Mouse (Mus musculus): Measurements from ENCODE around the gene Abcf1. TPM values are rescaled to one million over a fixed set of nuclear protein-coding genes. Genes with fewer than 3 reads are reported as not detected.
"Not testable (repeated sequence)": the region's sequence is repeated elsewhere in the genome, so short reads cannot be mapped to it uniquely, and the experiment has no call there.

Gene Abcf1
- total RNA-seq, 2 experiments from 2014 or later, result 71.0 to 77.8 TPM

DNA sequence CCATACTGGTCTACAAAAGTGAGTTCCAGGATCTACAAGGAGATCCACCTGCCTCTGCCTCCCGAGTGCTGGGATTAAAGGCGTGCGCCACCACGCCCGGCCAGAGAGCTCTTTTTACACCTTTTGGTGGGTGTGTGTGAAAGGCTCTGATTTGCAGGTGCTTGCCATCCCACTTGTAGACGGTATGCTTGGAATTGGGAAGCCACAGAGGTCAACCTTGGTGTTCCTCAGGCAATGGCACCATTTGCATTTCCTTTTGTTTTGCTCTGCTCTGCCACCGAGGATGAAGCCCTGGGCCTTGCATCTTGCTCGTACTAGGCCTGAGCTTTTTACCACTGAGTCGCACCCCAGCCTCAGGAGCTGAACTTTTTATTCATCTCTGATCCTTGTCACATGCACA lies 12.2 kb upstream of the Abcf1 start:
- intact Hi-C loops (cut with DNase I), result loop anchor here (5.0 kb wide), 1 partner anchor 59 kb away; no protein-coding TSS in a partner anchor

DNA sequence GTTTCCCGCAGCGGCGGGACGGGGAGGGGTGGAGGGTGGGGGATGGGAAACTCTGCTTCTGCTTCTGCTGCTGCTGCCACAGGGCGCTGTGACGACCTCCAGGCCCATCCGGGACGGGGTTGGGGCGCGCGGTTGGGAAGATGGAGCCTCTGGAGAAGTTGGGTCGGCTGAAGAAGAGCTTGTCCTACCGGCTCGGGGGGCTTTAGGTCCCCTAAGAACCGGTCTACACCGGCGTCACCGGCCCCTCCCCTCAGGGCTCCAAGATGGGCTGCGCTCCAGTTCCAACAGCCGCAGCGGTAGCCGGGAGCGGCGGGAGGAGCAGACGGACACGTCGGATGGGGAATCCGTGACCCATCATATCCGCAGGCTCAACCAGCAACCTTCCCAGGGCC lies 10.8 kb upstream of the Abcf1 start:
- peak; percentile 51 to 59 for DNase-seq (ENCODE audit: low spot score in 2 of 2)
- intact Hi-C loops (cut with DNase I), result loop anchor here (5.0 kb wide), 1 partner anchor 58 kb away; no protein-coding TSS in a partner anchor

More for the DNA sequence above, 12.2 kb upstream of the Abcf1 start:
- no peak for DNase-seq (ENCODE audit: low spot score in 2 of 2)

DNA sequence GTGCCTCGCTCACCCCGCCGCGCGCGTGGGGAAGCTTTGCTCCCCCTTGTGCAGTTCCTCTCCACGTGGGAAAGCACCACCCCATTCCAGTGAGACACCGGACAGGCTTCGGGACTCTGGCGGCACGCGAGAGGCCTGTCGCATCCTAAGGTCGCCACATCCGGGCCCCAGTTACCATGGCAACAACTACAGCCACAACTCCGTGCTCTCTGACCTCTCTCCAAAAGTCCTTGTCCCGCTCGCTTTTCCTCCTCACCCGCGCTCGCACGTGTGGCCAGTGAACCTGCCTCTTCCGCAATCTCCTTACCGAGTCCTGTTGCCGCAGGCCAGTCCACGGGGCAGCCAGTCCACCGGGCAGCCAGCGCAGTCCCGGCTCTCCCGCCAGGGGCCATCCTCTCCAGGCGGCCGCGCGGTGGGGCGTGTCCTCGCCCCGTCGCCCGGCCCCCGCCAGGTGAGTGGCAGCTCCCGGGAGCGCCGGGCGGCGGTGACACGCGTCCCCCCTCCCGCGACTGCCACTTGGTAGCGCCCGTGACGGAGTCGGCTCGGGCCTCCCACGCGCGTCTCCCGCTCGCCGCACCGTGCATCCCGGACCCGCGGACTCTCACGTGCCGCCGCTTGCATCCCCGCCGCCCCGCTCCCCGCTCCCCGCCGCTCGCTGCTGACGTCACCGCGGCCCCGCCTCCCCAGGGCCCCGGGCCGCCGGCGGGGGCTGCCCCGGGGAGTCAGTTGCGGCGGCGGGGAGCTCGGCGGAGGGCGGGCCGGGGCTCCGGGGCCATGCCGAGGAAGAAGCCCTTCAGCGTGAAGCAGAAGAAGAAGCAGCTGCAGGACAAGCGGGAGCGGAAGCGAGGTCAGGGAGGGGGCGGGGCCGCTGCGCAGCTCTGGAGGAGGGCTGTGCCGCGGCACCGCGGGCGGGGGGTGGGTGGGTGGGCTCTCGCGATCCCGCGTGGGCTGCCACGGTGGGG lies 10.1 kb upstream of the Abcf1 start, which contains the start of the genes Gnl1 and Prr3:
Gnl1 (plus strand) TSS at position 451 of the 962 bp plus-strand sequence.
Prr3 (minus strand) TSS at position 836 of the 962 bp plus-strand sequence.
- intact Hi-C loops (cut with DNase I), result loop anchor here (5.0 kb wide), 1 partner anchor 57 kb away; no protein-coding TSS in a partner anchor
- peak; percentile 97 for DNase-seq (ENCODE audit: low spot score in 2 of 2)

DNA sequence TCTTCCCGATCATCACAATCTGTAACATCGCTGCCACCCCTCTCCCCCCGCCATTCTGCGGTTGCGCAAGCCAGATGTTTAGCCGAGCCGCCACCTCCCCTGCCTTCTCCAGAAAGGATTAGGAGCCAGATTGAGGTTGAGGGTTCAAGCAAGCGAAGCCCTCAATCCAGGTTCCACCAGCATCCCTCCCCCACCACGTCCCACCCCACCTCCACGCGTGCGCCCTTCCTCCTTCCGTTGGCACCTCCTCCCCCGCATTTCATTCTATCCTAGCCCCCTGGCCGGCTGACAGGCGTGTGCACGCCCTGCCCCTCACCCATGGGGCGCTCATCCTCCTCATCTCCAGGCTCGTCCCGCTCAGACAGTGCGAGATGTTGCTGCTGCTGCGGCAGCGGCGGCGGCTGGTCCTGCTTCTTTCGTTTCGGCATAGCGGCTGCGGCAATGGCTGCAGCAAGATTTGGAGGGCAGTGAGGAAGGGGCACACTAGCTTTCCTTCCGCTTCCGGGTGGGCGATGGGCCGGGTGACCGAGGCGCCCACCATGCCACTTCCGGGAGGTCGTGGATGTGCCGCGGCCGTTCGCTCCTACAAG lies 9.3 kb upstream of the Abcf1 start:
- DNase-seq (ENCODE audit: low spot score in 2 of 2), result peak; percentile 93 to 96
- intact Hi-C loops (cut with DNase I), result no loop called here

DNA sequence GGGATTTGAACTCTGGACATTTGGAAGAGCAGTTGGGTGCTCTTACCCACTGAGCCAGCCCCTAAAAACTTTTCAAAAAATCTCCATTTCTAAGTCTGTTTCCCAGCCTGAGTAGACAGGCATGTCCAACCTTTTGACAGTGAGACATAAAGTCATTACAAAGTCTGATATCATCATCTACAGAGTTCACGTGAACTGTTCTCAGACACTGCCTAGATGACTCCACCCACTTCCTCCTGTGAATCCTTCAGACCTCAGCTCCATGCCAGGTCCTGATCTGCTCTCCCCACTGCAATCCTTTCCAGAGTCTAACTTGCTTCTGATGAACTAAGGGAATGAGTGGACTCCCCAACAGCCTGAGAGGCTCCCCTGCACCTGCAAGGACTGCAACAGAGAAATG lies 2.6 kb upstream of the Abcf1 start:
- DNase-seq (ENCODE audit: low spot score in 2 of 2), result no peak
- intact Hi-C loops (cut with DNase I), result no loop called here

DNA sequence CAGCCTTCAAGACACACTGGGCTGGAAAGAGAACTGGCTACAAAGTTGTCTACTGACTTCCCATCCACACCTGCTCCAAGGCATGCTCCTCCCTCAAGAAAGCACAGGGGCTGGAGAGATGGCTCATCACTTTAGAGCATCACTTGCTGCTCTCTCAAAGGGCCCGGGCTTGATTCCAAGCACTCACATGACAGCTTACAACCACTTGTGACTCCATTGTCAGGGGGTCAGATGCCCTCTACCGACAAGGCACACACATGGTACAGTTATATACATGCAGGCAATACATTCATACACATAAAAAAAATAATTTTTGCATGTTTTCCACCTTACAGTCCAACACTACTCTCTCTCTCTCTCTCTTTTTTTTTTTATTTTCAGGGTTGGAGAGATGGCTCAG lies 1.9 kb downstream of the Abcf1 start:
- intact Hi-C loops (cut with DNase I), result no loop called here
- no peak for DNase-seq (ENCODE audit: low spot score in 2 of 2)

DNA sequence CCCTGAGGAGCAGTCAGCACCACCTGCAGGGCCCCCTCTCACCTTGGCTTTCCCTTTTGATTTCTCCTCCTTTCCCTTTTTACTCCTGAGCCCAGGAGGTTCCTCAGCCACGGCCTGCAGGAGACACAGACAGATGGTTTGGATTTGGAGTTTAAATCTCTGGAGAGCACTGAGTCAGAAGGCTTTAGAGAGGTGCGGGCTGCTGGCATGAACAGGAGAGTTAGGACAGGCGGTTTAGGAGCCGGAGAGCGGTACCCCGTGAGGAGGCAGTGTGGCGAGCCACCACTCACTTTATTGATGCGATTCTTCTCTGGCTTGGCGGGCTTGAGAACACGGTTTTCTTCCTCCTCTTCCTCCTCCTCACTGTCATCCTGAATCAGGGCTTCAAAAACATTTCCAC lies 6.3 kb downstream of the Abcf1 start:
- no peak for DNase-seq (ENCODE audit: low spot score in 2 of 2)
- intact Hi-C loops (cut with DNase I), result no loop called here

DNA sequence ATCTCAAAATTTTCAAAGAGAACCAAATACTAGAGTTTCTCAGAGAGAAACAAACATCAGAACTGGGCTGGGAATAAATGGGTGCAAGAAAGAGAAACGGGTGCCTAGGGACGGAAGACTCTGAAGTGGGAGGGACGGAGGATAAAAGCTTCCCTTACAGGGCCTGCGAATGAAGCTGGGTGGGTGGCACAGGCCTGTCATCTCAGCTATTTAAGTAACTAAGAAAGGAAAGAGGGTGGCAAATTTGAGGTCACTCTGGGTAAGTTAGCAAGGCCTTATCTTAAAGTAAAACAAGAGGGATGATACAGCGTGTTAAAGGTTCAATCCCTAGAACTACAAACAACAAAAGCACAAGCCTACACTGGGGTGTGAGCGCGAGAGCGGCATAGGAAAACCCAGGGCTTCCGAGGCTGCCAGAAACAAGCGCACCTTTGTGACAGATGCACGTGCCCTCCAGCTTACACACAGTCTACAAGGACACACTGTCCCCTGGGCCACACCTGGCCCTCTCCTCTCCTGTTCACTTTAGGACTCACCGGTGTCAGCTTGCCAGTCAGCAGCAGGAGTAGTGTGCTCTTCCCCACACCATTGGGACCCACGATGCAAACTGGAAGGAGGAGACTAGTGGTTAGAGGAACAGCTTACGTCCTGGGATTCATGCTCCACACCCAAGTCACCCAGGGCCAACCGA lies 10.9 kb downstream of the Abcf1 start:
- DNase-seq (ENCODE audit: low spot score in 2 of 2), result no peak
- intact Hi-C loops (cut with DNase I), result no loop called here

DNA sequence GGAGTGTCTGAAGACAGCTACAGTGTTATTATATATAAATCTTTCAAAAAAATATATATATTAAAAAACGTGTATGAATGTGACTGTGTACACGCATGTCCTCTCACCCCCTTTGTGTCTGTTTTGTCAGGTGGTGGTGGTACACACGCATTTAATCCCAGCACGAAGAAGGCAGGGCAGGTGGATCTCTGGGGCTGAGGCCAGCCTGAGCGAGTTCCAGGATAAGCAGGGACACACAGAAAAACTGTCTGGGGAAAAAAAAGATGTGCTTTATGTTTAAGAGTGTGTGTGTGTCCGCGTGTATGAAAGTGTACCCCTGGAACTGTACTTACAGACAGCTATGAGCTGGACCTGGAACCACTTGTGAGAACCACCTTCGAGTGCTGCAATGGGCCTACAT lies 14.9 kb downstream of the Abcf1 start:
- DNase-seq (ENCODE audit: low spot score in 2 of 2), result no peak
- intact Hi-C loops (cut with DNase I), result no loop called here

DNA sequence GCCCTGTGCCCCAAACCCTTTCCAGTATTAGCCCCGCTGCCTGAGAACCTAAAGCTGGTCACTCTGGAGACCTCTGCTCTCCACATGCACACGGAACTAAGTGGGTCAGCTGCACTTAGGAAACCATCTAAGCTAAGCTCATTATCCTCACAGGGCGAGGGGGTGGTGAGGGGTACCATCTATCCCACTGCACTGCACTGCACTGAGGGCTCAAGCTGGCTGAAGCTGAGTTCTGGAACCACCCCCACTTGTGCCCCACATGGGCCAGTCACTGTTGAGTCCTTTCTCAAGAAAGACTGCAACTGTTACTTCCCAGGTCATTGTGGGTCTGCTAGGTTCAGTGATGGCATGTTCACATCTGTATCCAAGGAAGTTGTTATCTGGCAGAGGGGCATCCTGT lies 17.0 kb downstream of the Abcf1 start:
- DNase-seq (ENCODE audit: low spot score in 2 of 2); intact Hi-C loops (cut with DNase I): not testable (repeated sequence)

DNA sequence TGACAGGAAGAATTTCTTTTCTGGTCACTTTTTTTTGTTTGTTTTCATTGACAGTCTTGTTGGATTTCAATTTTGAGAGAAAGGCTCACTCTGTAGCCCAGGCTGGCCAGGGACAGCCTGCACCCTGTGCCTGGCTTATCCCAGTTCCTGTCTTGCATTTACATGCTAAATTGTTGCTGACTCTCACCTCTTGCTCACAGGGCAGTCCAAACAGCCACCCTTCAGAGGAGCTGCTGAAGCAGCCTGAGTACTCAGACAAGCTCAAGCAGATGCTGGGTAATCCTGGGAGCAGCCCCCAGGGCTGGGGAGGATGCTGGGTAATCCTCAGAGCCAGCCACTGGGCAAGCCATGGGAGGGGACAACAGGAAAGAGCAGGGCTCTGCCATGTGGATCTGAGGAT lies 18.6 kb downstream of the Abcf1 start:
- DNase-seq (ENCODE audit: low spot score in 2 of 2); intact Hi-C loops (cut with DNase I): not testable (repeated sequence)

DNA sequence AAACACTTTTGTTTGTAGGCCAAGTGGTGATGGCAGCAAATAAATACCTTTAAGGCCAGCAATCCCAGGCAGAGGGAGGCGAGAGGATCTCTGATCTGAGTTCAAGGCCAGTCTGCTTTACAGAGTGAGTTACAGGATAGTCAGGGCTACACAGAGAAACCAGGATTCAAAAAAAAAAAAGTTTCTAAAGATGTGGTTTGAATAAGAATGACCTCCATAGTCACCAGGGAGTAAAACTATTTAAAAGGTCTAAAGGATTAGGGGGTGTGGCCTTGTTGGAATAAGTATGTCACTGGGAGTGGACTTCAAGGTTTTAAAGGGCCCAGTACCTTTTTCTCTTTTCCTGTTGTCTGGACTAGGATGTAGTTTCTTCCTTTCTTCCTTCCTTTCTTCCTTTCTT lies 29.6 kb downstream of the Abcf1 start:
- DNase-seq (ENCODE audit: low spot score in 2 of 2), result no peak
- intact Hi-C loops (cut with DNase I), result loop anchor here (5.0 kb wide), 1 partner anchor 172 kb away; no protein-coding TSS in a partner anchor

DNA sequence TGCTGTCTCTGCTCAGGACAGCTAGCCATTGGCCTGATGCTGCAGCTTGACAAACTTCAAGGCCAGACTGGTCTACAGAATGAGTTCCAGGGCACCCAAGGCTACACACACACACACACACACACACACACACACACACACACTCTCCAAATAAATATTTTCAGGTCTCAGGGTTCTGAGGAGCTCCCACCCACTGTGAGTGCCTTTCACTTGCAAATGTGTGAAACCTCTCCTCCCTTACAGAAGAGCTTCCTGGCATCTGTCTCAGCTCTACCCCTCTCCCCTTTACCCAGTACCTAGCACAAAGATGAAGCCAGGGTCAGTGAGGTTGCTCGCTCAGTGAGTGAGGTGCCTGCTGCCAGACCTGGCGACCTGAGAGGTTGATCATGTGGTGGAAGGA lies 30.5 kb downstream of the Abcf1 start:
- DNase-seq (ENCODE audit: low spot score in 2 of 2), result no peak
- intact Hi-C loops (cut with DNase I), result loop anchor here (5.0 kb wide), 1 partner anchor 173 kb away; no protein-coding TSS in a partner anchor

DNA sequence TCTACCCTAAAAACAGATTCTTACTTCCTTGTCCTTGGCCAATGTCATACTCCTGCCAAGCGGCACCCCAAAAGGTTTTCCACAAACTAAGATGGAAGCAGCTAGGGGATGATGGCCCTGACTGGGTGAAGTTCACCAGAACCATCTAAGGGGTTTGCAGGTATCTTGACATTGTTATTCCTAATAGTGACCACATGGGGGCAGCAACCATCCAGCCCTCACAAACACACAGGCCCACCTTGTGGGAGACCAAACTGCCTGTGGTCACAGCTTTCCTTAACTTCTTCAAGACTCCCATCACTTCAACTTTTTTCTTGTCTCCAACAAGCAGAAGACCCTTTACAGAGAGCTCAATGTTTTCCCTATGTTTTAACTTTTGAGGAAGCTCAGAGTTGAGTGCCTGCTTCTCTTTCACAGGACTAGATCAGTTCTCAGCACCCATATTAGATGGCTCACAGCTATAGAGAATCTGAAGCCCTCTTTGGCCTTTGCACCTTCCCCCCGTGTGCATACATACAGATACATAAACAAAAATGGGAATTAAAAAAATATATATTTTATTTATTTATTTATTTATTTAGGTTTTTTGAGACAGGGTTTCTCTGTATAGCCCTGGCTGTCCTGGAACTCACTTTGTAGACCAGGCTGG lies 31.7 kb downstream of the Abcf1 start:
- DNase-seq (ENCODE audit: low spot score in 2 of 2), result no peak

DNA sequence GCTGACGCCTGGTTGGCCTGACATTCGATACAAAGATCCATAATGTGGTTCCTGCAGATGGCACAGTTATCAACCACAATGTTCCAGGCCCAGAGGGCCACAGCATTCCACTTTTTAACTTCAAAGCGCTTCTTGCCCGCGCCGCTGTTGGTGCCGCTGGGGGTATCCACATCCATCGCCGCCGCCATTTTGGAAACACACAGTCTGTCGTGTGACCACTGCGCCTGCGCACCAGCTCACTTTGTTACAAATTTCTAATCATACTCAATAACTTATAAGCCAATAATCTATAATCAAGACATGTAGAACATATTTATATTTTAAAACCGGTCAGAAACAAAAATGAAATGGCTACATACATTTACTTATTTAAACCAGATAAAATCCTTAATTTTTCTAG lies 33.8 kb downstream of the Abcf1 start:
- not testable (repeated sequence) for DNase-seq (ENCODE audit: low spot score in 2 of 2)
- intact Hi-C loops (cut with DNase I), result loop anchor here (2.0 to 5.0 kb wide), 2 partner anchors 57 to 177 kb away; no protein-coding TSS in a partner anchor

More for the DNA sequence above, 31.7 kb downstream of the Abcf1 start:
- intact Hi-C loops (cut with DNase I), result loop anchor here (2.0 to 5.0 kb wide), 2 partner anchors 55 to 174 kb away; no protein-coding TSS in a partner anchor

DNA sequence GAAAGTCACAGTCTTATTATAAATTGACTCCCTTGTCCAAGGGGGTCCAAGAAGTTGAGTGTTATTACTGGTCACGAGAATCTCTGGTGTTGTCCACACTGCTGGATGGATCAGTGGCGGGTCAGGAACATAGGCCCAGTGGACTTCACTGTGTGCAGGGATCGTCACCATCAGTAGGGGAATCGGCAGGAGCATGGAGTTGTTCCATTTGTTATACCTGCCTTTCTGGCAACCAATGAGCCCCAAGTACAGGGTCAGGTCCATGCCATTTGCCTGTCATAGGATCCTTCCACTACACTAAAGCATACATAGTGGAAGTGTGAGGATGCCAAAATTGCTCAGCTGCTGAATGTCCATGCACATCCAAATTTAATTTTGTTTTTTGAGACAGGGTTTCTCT lies 37.0 kb downstream of the Abcf1 start:
- intact Hi-C loops (cut with DNase I), result no loop called here
- DNase-seq (ENCODE audit: low spot score in 2 of 2), result no peak

DNA sequence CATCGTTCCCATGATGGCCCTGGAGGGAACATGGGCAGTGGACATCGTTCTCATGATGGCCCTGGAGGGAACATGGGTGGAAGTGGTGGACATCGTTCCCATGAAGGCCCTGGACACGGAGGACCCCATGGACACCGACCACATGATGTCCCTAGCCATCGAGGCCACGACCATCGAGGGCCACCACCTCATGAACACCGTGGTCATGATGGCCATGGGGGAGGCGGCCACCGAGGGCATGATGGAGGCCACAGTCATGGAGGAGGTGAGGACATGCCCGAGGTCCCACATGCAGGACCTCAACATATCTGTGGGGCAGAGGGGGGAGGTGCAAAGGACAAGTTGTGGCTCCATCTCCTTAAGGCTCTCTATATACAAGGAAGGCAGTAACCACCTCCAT lies 38.9 kb downstream of the Abcf1 start:
- no peak for DNase-seq (ENCODE audit: low spot score in 2 of 2)
- intact Hi-C loops (cut with DNase I), result no loop called here

DNA sequence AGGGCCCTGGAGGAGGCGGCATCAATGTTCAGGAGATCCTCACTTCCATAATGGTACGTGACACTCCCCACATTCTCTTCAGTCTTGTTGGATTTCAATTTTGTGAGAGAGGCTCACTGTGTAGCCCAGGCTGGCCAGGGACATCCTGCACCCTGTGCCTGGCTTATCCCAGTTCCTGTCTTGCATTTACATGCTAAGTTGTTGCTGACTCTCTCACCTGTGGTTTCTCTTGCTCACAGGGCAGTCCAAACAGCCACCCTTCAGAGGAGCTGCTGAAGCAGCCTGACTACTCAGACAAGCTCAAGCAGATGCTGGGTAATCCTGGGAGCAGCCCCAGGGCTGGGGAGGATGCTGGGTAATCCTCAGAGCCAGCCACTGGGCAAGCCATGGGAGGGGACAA lies 40.0 kb downstream of the Abcf1 start:
- intact Hi-C loops (cut with DNase I), result no loop called here
- no peak for DNase-seq (ENCODE audit: low spot score in 2 of 2)

DNA sequence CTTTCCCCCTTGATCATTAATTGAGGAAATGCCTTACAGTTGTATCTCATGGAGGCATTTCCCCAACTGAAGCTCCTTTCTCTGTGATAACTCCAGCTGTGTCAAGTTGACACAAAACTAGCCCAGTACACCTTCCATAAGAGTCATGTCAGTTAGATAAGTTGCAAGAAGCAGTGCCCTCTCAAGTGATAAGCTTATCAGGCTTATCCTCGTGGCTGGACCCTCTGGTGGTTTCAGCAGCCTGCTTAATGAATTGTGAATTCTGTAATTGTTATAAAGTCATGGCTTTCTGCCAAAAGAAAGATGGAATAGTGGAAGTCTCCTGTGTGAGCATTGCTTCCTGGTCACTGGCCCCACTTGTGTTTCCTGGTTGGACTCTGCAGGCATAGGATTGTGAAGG lies 42.1 kb downstream of the Abcf1 start:
- intact Hi-C loops (cut with DNase I), result no loop called here
- no peak for DNase-seq (ENCODE audit: low spot score in 2 of 2)

All from left cerebral cortex, postnatal 36 days (tissue).